Mouse (Mus musculus): Measurements from ENCODE around the gene Tbx5.

Tbx5 gene

GRCm38 (mm10) chr5:119832479-119832796, at the start of gene Tbx5:
Gene Tbx5 (plus strand): TSS chr5:119832668.
- no peak for DNase-seq

- no peak for DNase-seq
These were observed 46.5 kb upstream of the Tbx5 start for GRCm38 (mm10) chr5:119785959-119786358.

DNA sequence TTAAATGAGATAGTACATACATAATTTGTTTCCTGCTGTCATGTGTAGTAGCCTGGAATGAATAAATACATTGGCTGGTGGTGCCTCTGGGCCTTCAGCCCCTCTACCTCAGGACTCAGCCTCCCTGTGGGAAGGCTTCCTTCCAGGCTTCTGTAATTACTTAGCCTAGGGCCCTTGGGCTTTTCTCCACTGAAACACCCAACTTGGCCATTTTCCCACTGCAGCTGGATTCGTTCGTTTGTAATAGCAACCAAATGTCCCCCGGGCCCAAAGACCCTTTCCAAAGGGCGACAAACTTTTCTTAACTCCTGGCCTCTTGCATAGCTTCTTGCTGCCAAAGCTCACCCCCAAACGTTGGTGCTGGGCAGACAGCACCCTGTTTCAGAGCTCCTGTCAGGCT, 40.8 kb upstream of the Tbx5 start:
- no peak for DNase-seq

GRCm38 (mm10) chr5:119793972-119794371, 38.5 kb upstream of the Tbx5 start:
- DNase-seq = no peak

- no peak for DNase-seq
These were observed 37.1 kb upstream of the Tbx5 start for GRCm38 (mm10) chr5:119795376-119795775.

GRCm38 (mm10) chr5:119795777-119796176, 36.7 kb upstream of the Tbx5 start:
- no peak for DNase-seq

DNA sequence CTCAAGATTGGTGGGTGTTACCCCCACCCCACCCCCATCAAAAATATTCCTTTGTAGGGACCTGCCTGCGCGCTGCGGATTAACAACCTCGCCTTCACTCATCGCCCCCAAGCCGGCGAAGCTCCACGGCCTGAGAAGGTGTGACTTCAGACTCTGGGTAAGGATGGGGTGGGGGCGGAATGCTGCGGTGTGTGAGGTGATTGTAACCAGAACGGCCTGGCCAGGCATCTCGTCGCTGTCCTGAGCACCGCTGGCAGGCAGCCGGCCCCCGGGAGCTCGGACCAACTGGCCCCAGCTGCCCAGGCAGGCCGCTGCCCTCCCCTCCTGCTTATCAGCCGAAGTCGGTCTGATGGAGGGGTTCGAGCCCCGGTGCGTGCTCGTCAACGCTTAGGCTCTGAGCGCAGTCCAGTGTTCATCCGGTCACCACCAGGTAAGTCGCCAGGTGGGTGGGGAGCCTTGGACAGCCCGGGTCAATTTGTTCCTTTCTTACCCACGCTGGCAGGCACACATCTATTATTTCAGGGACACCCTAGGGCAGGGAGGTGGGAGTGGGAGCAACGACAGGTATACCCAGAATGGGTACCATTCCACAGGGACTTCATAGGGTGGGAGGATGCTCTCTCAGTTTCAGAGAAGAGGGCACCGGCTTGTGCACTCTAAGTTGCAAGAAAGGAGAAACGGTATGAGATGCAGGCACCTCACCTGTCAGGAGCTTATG, 35.9 kb upstream of the Tbx5 start:
- no peak for DNase-seq

DNA sequence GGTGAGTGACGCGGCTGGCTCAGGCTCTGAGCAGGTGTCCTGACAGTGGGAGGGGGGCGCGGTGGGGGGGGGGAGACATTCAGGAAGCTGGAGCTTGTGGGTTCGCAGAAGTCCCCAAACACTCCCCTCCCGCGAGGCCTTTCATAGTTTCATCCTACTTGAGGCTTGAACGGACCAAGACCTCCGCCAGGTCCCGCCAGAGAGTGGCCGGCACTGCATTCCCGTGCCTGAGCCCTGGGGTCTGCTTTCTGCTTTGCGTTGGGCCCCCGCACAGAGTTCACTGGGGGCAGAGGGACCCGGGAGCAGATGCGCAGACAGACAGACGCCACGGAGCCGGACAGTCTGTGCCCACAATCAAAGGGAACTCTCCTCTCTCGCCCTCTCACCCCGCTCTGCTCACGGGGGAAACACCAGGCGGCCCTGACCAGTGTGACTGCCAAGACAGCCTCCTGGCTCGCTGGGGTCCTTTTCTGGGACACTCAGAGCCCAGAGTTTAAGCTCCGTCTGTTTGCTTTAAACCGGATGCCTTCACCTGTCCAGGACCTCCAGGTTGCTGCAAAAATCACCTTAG, 34.8 kb upstream of the Tbx5 start:
- DNase-seq = no peak

- DNase-seq = no peak
These were observed 34.2 kb upstream of the Tbx5 start for GRCm38 (mm10) chr5:119798261-119798660.

GRCm38 (mm10) chr5:119798713-119799418, 33.6 kb upstream of the Tbx5 start:
- DNase-seq = no peak

- no peak for DNase-seq
These were observed 32.8 kb upstream of the Tbx5 start for GRCm38 (mm10) chr5:119799419-119800242.

DNA sequence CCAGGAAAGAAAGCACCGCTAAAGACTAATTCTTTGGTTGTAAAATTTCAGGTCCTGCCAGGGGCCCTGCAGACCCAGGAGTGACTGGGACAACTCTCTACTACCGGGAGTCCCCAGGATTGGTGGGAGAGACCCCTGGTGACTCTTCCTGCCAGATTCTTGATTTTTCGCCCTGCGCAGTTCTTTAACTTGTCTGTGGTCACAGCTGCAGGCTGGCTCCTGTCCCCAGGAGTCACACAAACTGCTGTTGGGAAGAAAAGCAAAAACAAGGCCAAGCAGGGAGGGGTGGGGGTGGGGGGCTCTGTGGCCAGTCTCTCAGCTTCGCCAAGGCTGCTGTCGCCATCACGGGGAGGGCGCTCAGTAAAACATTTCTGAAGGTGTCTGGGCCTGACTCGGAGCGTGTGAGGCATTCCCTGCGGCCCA, 32.2 kb upstream of the Tbx5 start:
- DNase-seq = no peak

DNA sequence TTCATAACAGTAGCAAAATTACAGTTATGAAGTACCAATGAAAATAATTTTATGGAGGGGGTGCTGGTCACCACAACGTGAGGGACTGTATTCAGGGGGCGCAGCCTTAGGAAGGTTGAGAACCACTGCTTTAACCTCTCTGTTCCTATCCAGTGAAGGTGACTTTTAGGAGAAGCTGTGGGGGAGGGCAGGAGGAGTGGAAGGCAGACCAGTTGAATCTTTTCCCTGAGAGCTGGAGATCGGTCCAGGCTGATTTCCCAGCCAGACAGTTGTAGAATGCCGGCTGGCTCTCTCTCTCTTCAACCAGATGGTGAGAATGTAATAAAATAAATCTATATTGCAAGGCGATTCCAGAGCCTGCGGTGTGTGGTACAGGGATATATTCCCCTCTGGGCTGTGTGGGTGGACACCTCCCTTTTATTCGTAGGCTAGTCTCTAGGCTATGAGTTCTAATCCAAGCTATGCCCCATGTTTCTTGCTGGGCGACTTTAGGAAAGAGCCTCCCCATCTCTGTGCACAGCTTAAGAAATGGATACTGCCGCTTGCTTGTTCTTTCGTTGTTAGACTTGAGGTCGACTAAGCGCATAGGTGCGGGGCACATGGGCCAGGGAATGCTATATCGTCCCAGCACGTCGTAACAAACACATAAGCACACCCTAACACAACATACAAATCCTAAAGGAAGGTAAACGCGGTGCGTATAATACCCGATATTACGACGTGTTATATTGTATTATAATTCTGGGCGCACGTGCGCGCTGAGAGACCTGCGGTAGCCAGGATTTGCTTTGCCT, 29.7 kb upstream of the Tbx5 start:
- DNase-seq = no peak

GRCm38 (mm10) chr5:119803411-119804251, 28.8 kb upstream of the Tbx5 start:
- no peak for DNase-seq

GRCm38 (mm10) chr5:119804301-119805039, 28.0 kb upstream of the Tbx5 start:
- DNase-seq = no peak

DNA sequence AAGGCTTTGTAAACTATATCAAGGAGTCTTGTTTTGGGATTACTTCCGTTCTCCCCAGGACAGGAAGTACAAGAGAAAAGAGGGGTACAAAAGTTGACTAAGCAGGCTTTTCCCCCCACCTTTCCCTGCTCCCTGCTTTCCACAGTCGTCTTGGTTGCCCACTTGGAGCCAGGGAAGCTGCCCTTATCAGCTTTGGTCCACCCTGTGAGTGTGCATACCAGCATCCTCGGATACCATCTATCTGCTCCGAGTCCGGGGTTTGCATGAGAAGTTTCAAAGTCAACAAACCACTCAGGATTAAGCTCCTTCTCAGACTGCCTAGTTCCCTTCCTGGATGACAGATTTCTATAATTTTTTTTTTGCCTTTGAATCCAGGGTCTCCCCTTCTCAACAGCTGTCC, 26.8 kb upstream of the Tbx5 start:
- DNase-seq = no peak

GRCm38 (mm10) chr5:119806467-119806866, 26.0 kb upstream of the Tbx5 start:
- DNase-seq = no peak

DNA sequence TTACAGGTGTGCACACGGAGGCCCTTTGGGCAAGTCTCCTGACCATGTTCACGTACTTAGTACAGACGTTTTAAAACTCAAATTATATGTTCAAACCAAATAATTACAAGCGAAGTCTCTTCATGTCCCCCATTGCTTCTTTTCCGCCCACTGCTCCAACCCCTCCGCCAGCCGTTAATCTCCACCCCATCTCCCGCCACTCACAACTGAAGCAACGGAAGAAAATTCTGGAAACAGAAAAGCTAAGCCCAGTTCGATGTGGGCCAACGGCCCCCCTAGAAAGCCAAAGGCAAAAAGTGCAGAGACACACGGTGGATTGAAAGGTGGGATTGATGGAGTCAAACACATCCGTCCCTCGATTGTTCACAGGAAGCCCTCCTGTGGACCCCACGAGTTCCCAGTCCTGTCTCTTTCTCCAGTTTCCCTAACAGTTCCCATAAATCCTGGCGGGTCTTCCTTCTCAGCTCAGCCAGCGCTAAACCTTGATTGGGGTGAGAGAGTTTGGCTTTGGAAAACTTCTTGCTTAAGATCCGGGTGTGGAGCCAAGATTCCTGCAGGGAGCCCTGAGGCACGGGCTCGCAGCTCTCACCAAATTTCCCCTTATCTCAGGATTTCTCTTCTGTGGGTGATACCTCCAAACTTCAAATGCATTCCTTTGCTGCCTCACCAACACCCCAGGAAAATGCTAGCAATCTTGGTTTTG, 24.8 kb upstream of the Tbx5 start:
- no peak for DNase-seq

DNA sequence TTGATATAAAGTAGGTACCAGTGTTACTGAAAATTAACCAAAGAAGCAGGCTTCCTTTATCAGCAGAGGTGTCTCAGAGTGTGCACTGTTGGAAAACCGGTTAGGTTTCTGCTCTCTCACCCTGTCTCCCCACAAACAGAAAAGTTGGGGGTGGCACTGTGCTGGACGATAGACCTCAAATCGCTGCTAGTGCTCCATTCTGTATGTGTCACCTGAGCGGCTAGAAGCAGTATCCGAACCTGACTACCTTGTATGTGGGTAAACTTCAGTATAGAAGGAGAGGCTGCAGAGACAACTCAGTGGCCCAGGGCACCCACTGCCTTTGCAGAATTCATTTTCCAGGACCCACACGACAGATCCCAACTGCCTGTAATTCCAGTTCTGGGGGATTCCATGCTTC, 23.8 kb upstream of the Tbx5 start:
- no peak for DNase-seq

DNA sequence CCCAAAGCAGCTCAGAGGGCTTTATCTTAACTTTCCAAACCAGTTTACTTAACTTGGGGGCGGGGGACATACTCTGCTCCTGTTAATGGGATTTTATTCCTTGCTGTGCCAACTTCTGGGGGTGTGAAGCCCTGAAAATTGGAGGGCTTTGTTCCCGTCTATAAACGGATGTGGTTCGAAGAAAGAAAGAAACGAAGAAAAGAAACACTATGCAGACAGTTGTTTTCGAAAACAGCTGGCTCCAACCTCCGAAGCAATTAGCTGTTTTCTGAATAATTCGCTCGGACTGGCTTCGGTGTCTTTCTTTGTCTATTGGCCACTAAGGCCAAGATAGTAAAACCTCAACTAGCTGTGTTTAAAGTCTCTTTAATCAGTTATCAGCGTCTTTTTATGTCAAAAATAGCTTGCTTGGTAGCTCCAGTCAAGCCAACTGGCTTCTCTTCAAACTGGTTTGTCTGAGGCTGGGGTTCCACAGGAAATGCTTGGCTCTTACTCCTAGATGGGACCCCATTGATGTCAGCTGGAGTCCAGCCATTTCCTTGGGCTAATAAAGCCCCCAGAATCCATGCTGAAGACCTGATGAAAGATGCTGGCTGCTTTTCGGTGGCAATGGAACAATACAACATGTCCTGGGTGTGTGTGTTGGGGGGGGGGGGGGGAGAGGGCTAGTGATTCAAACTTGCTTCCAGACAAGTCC, 21.3 kb upstream of the Tbx5 start:
- DNase-seq = no peak

Data from cerebellum, postnatal 25 days (tissue).